Mouse (Mus musculus) heart, adult 2 months (tissue): ENCODE data around the gene Mx1. TPM values are rescaled to one million over a fixed set of nuclear protein-coding genes. Genes with fewer than 3 reads are reported as not detected.

ENCODE experiments used
- DNase-seq, 2 experiments: peaks; one replicate each; pipeline ENCODE4 v3.0.0; 2021
- H3K27ac ChIP-seq: fragments of 200-600 bp; 2 replicates; pipeline ENCODE4 v1.8.1; 2022
- H3K27me3 ChIP-seq: fragments of 200-500 bp; 2 replicates; pipeline ENCODE4 v1.6.1; 2012; ENCODE audit warnings: mild to moderate bottlenecking, low read length, inconsistent platforms, mixed read lengths; ENCODE audit not compliant: control insufficient read depth, insufficient read depth
- H3K36me3 ChIP-seq: fragments of 200-500 bp; 2 replicates; pipeline ENCODE4 v1.6.1; 2012; ENCODE audit warnings: low read length, inconsistent platforms; ENCODE audit not compliant: control insufficient read depth, insufficient read depth
- H3K4me1 ChIP-seq: fragments of 200-500 bp; 2 replicates; pipeline ENCODE4 v1.6.1; 2011; ENCODE audit warnings: low read length; ENCODE audit not compliant: control insufficient read depth, insufficient read depth
- H3K4me3 ChIP-seq: fragments of 200-600 bp; 2 replicates; pipeline ENCODE4 v1.8.1; 2022
- H3K79me2 ChIP-seq: fragments of 200-500 bp; replicated peaks from 2 replicates; pipeline ENCODE4 v1.6.1; 2012; ENCODE audit warnings: mild to moderate bottlenecking, inconsistent platforms, low read length, moderate library complexity, mixed read lengths; ENCODE audit not compliant: control insufficient read depth, insufficient read depth
- H3K9ac ChIP-seq: fragments of 200-500 bp; 2 replicates; pipeline ENCODE4 v1.6.1; 2012; ENCODE audit warnings: low read depth, mild to moderate bottlenecking, control low read depth, inconsistent platforms, low read length, mixed read lengths
- CTCF ChIP-seq: fragments of 200-600 bp; IDR thresholded peaks from 2 replicates; pipeline ENCODE4 v1.8.1; 2022; ENCODE audit warnings: antibody characterized with exemption, mild to moderate bottlenecking, moderate library complexity
- EP300 ChIP-seq: fragments of 200-500 bp; IDR thresholded peaks from 2 replicates; pipeline ENCODE4 v1.6.1; 2011; ENCODE audit warnings: low read depth, low read length, control low read depth; ENCODE audit not compliant: insufficient read depth
- POLR2A ChIP-seq: fragments of 200-500 bp; IDR thresholded peaks from 2 replicates; pipeline ENCODE4 v1.6.1; 2011; ENCODE audit warnings: mild to moderate bottlenecking, low read depth, low read length, control low read depth; ENCODE audit not compliant: insufficient read depth
- WGBS: fragments of 180-500 bp; shearing (Covaris S2); methylation state at CpG from one replicate; pipeline ENCODE4 v1.1.7; 2018; 5-methylcytosine and 5-hydroxymethylcytosine counted together
- intact Hi-C: fragments of 180-260 bp; cut with DNase I; formaldehyde crosslinking; loops from one replicate; pipeline ENCODE4 v1.15.1; 2025
- polyA plus RNA-seq: library from polyadenylated mRNA; depleted of rRNA; stranded (reverse); fragments of >200 nt; gene quantifications from 2 replicates; pipeline ENCODE4 v1.2.3, GENCODE M21; 2012
- total RNA-seq, 2 experiments: library from RNA; stranded (reverse); gene quantifications; 2 replicates each; pipeline ENCODE4 v1.2.3; 2021

The Mx1 gene
- total and polyA plus RNA-seq, 3 experiments: 0.59 to 2.1 (median 1.7) TPM

GRCm38 (mm10) chr16:97503849-97504248 lies 41.1 kb upstream of the Mx1 start:
- no peaks in the 10 kb centered on the region for H3K36me3 ChIP-seq
- TF ChIP-seq EP300 (no peak), CTCF (no peak), POLR2A (no peak)
- H3K4me1 ChIP-seq: no peaks in the 10 kb centered on the region
- 79% methylated on average over 3 of the region's 3 CpGs for WGBS
- intact Hi-C loops: no loop called here
- DNase-seq: no peak
- H3K27me3 ChIP-seq: no peaks in the 10 kb centered on the region
- H3K27ac ChIP-seq: no peak overlapping the region
- no peak overlapping the region for H3K4me3 ChIP-seq
- H3K79me2 ChIP-seq: no peaks in the 10 kb centered on the region
- no peak overlapping the region for H3K9ac ChIP-seq

GRCm38 (mm10) chr16:97500901-97501300 lies 38.2 kb upstream of the Mx1 start:
- intact Hi-C loops: no loop called here
- TF ChIP-seq EP300: no peak
- no peak for TF ChIP-seq CTCF
- no peak for TF ChIP-seq POLR2A
- Histone ChIP-seq H3K36me3 (no peaks in the 10 kb centered on the region), H3K27ac (no peak overlapping the region), H3K4me1 (no peaks in the 10 kb centered on the region), H3K9ac (no peak overlapping the region), H3K79me2 (no peaks in the 10 kb centered on the region), H3K4me3 (no peak overlapping the region), H3K27me3 (no peaks in the 10 kb centered on the region)
- DNase-seq: no peak
- WGBS: 86% methylated on average over 7 of the region's 7 CpGs

- no peak for TF ChIP-seq POLR2A
- TF ChIP-seq EP300: no peak
- TF ChIP-seq CTCF: no peak
- 91% methylated on average over 7 of the region's 7 CpGs for WGBS
- H3K27ac ChIP-seq: no peak overlapping the region
These were observed 36.7 kb upstream of the Mx1 start for GRCm38 (mm10) chr16:97499450-97499849.

GRCm38 (mm10) chr16:97498139-97498538 lies 35.4 kb upstream of the Mx1 start:
- no peak for DNase-seq
- intact Hi-C loops: no loop called here
- Histone ChIP-seq H3K27ac (no peak overlapping the region), H3K36me3 (no peaks in the 10 kb centered on the region), H3K4me3 (no peak overlapping the region), H3K27me3 (no peaks in the 10 kb centered on the region), H3K9ac (no peak overlapping the region), H3K79me2 (no peaks in the 10 kb centered on the region), H3K4me1 (no peaks in the 10 kb centered on the region)
- TF ChIP-seq POLR2A (no peak), EP300 (no peak), CTCF (no peak)
- 87% methylated on average over 3 of the region's 3 CpGs for WGBS

More at GRCm38 (mm10) chr16:97499450-97499849, 36.7 kb upstream of the Mx1 start:
- Histone ChIP-seq H3K9ac (no peak overlapping the region), H3K79me2 (no peaks in the 10 kb centered on the region), H3K4me3 (no peak overlapping the region), H3K27me3 (no peaks in the 10 kb centered on the region), H3K36me3 (no peaks in the 10 kb centered on the region), H3K4me1 (no peaks in the 10 kb centered on the region)
- intact Hi-C loops: no loop called here
- no peak for DNase-seq

- WGBS: 41% methylated on average over 5 of the region's 5 CpGs
- intact Hi-C loops: no loop called here
- no peaks in the 10 kb centered on the region for H3K4me1 ChIP-seq
These were observed 35.0 kb upstream of the Mx1 start for GRCm38 (mm10) chr16:97497682-97498081.

GRCm38 (mm10) chr16:97496026-97496425 lies 33.3 kb upstream of the Mx1 start:
- no peak overlapping the region for H3K27ac ChIP-seq
- H3K79me2 ChIP-seq: no peaks in the 10 kb centered on the region
- TF ChIP-seq CTCF (no peak), POLR2A (no peak), EP300 (no peak)
- no peak for DNase-seq
- 50% methylated on average over 3 of the region's 3 CpGs for WGBS
- H3K27me3 ChIP-seq: no peaks in the 10 kb centered on the region
- intact Hi-C loops: no loop called here
- no peak overlapping the region for H3K9ac ChIP-seq
- H3K4me1 ChIP-seq: no peaks in the 10 kb centered on the region
- no peaks in the 10 kb centered on the region for H3K36me3 ChIP-seq
- no peak overlapping the region for H3K4me3 ChIP-seq

More at GRCm38 (mm10) chr16:97497682-97498081, 35.0 kb upstream of the Mx1 start:
- no peak for DNase-seq
- no peaks in the 10 kb centered on the region for H3K27me3 ChIP-seq
- H3K79me2 ChIP-seq: no peaks in the 10 kb centered on the region
- no peak for TF ChIP-seq POLR2A
- TF ChIP-seq EP300: no peak
- TF ChIP-seq CTCF: no peak
- H3K36me3 ChIP-seq: no peaks in the 10 kb centered on the region
- no peak overlapping the region for H3K4me3 ChIP-seq
- H3K9ac ChIP-seq: no peak overlapping the region
- no peak overlapping the region for H3K27ac ChIP-seq
